In the genomic region with DNA sequence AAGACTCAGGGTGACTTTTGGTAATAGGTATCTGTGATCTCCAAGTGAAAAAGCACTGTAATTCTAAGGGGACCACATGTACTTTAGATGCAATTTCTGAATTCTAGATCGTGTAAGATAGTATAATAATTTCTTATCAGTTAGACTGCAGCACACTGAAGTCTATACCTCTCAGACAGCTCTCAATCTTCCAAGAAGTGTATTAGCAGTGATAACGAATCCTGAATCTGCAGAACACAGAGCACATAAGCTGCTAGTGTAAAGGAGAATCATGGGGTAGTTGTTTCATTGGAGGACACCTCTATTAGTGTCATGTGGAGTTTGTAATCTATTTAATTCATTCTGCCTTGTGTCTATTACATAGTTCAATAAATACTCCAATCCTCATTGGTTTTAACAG, we compare ENCODE assay signal across 20 mouse cellular contexts.
"Had no signal": no experiment of that assay in that cellular context is flagged by ENCODE, and none has a peak within 500 bp of the region (broad histone marks: within the 10 kb centered on the region; RNA-seq: fewer than 3 reads in every experiment).

No protein-coding gene starts in this region.

- H3K9me3 ChIP-seq: intestine, embryonic 15.5 days; kidney, embryonic 15.5 days; limb, embryonic 12.5 days; limb, embryonic 15.5 days; midbrain, embryonic 12.5 days; midbrain, embryonic 15.5 days; neural tube, embryonic 12.5 days had no signal

- H3K4me3 ChIP-seq: intestine, embryonic 15.5 days; kidney, embryonic 15.5 days; left cerebral cortex, adult 2 months; limb, embryonic 12.5 days; limb, embryonic 15.5 days; midbrain, embryonic 12.5 days; midbrain, embryonic 15.5 days; neural tube, embryonic 12.5 days had no signal

- H3K4me1 ChIP-seq: intestine, embryonic 15.5 days; kidney, embryonic 15.5 days; limb, embryonic 12.5 days; limb, embryonic 15.5 days; midbrain, embryonic 12.5 days; midbrain, embryonic 15.5 days; neural tube, embryonic 12.5 days had no signal

- H3K36me3 ChIP-seq: intestine, embryonic 15.5 days; kidney, embryonic 15.5 days; limb, embryonic 12.5 days; limb, embryonic 15.5 days; midbrain, embryonic 12.5 days; midbrain, embryonic 15.5 days; neural tube, embryonic 12.5 days had no signal

- H3K27ac ChIP-seq: intestine, embryonic 15.5 days; kidney, embryonic 15.5 days; left cerebral cortex, adult 2 months; limb, embryonic 12.5 days; limb, embryonic 15.5 days; midbrain, embryonic 12.5 days; midbrain, embryonic 15.5 days; neural tube, embryonic 12.5 days had no signal

- ATAC-seq: intestine, embryonic 15.5 days; midbrain, embryonic 15.5 days had no signal

- H3K27me3 ChIP-seq: intestine, embryonic 15.5 days; kidney, embryonic 15.5 days; limb, embryonic 12.5 days; limb, embryonic 15.5 days; midbrain, embryonic 12.5 days; midbrain, embryonic 15.5 days; neural tube, embryonic 12.5 days had no signal

- DNase-seq: kidney, adult 11 months; kidney, adult 8-10 months; kidney, postnatal 10 days; kidney, postnatal 36 days; layer of hippocampus, postnatal 36 days; left cerebral cortex, postnatal 4 days; lung, adult 2 months; lung, postnatal 14 days; lung, postnatal 4 days; retina, postnatal 1 day; thymus, adult 18-20 months; thymus, postnatal 36 days had no signal

- H3K4me2 ChIP-seq: intestine, embryonic 15.5 days; kidney, embryonic 15.5 days; limb, embryonic 12.5 days; limb, embryonic 15.5 days; midbrain, embryonic 12.5 days; midbrain, embryonic 15.5 days; neural tube, embryonic 12.5 days had no signal

- H3K9ac ChIP-seq: intestine, embryonic 15.5 days; kidney, embryonic 15.5 days; limb, embryonic 12.5 days; limb, embryonic 15.5 days; midbrain, embryonic 12.5 days; midbrain, embryonic 15.5 days; neural tube, embryonic 12.5 days had no signal
